Mouse (Mus musculus) midbrain, embryonic 15.5 days (tissue): ENCODE data around the gene Ess2. TPM values are rescaled to one million over a fixed set of nuclear protein-coding genes. Genes with fewer than 3 reads are reported as not detected.

Source experiments
- ATAC-seq: fragments of 200-750 bp; cut with Nextera tagmentation; replicated peaks from 2 replicates; pipeline ENCODE4 v1.8.0; 2017; ENCODE audit warnings: moderate TSS enrichment
- H3K27ac ChIP-seq: fragments of 300-500 bp; sonication (generic); 2 replicates; pipeline ENCODE4 v1.5.1; 2015; ENCODE audit warnings: mild to moderate bottlenecking, inconsistent platforms
- H3K27me3 ChIP-seq: fragments of 300-500 bp; sonication (generic); replicated peaks from 2 replicates; pipeline ENCODE4 v1.6.1; 2015; ENCODE audit warnings: inconsistent platforms
- H3K36me3 ChIP-seq: fragments of 300-500 bp; sonication (generic); replicated peaks from 2 replicates; pipeline ENCODE4 v1.6.1; 2015; ENCODE audit warnings: inconsistent platforms
- H3K4me1 ChIP-seq: fragments of 300-500 bp; sonication (generic); 2 replicates; pipeline ENCODE4 v1.6.1; 2015; ENCODE audit warnings: inconsistent platforms
- H3K4me2 ChIP-seq: fragments of 300-500 bp; sonication (generic); 2 replicates; pipeline ENCODE4 v1.6.1; 2015; ENCODE audit warnings: inconsistent platforms, mild to moderate bottlenecking, moderate library complexity
- H3K4me3 ChIP-seq: fragments of 300-500 bp; sonication (generic); 2 replicates; pipeline ENCODE4 v1.5.1; 2015; ENCODE audit warnings: mild to moderate bottlenecking, inconsistent platforms
- H3K9ac ChIP-seq: fragments of 300-500 bp; sonication (generic); 2 replicates; pipeline ENCODE4 v1.6.1; 2015; ENCODE audit warnings: mild to moderate bottlenecking, inconsistent platforms
- H3K9me3 ChIP-seq: fragments of 300-500 bp; sonication (generic); 2 replicates; pipeline ENCODE4 v1.6.1; 2016; ENCODE audit warnings: inconsistent platforms
- WGBS: fragments of 180-500 bp; shearing (Covaris S2); methylation state at CpG from one replicate; pipeline ENCODE4 v1.1.7; 2015; ENCODE audit warnings: mixed read lengths; 5-methylcytosine and 5-hydroxymethylcytosine counted together
- polyA plus RNA-seq: library from polyadenylated mRNA; unstranded; fragments of >200 nt; fragmentation: Nextera tagmentation; extraction: Ambion mirVana; gene quantifications from 2 replicates; pipeline ENCODE4 v1.2.1, GENCODE M21; 2015

The Ess2 gene
- polyA plus RNA-seq, 1 experiment from 2014 or later: 57.1 TPM

- H3K27ac ChIP-seq: no peak within 1 kb of the TSS
- WGBS: under 1% methylated on average over 106 of the region's 106 CpGs
- H3K9me3 ChIP-seq: no peaks in the 10 kb centered on the region
- peak within 1 kb of the TSS; percentile 33 for H3K4me3 ChIP-seq
- peaks cover 67% of the 10 kb centered on the region for H3K27me3 ChIP-seq
- H3K4me1 ChIP-seq: peaks cover 24% of the 10 kb centered on the region
- no peak for ATAC-seq
- H3K36me3 ChIP-seq: no peaks in the 10 kb centered on the region
- peak within 1 kb of the TSS; percentile 12; the same call in 1 of the 2 replicates for H3K9ac ChIP-seq
- peak within 1 kb of the TSS; percentile 53 for H3K4me2 ChIP-seq
Measured at GRCm38 (mm10) chr16:17914307-17915249, 3.4 kb upstream of the Ess2 start, which contains the start of gene Gsc2. Gene Gsc2 (minus strand): TSS chr16:17915059.

DNA sequence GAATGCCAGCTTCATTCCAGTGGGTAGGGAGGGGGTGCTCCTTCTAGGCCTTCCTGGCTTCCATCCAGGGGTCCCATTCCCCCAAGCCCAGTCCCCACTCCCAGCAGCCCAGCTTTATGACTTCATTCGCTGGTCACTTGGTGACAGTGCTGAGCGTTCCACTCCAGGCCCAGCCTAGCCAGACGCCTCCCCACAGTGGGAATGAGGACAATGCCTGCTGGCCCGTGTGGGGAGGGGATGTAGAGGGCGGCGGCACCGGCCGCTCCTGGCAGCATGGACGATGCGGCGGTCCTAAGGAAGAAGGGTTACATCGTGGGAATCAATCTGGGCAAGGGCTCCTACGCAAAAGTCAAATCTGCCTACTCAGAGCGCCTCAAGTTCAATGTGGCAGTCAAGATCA lies 12.7 kb downstream of the Ess2 start, which contains the start of the genes Dgcr2 and Tssk2:
Gene Dgcr2, minus strand, starts transcription at position 101 of the 400 bp plus-strand sequence.
Gene Tssk2, plus strand, starts transcription at position 176 of the 400 bp plus-strand sequence.
- Histone ChIP-seq H3K36me3 (peaks cover 45% of the 10 kb centered on the region), H3K4me3 (no peak within 1 kb of the TSS)

DNA sequence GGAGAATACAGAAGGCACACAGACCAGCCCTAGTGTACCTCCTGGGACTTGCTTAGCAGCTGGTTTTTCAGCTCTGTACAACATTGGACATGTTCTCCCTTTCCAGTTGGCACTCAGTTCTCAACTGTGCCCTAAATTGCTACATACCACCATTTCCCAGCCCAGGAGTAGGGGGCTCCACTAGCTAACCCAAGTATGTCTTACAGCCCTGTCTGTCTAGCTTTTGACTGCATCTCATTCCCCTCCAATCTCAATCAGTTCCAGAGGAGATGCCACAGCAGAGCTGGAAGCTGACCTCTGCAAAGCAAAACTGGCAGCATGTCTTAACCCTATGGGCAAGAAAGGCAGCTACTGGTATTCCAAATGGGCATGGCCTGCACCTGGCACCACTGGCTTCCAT lies 15.1 kb downstream of the Ess2 start:
- Histone ChIP-seq H3K36me3 (peaks cover 23% of the 10 kb centered on the region), H3K9ac (no peak overlapping the region), H3K27ac (no peak overlapping the region), H3K27me3 (no peaks in the 10 kb centered on the region), H3K9me3 (no peaks in the 10 kb centered on the region), H3K4me2 (no peak overlapping the region), H3K4me1 (peaks cover 6% of the 10 kb centered on the region), H3K4me3 (no peak overlapping the region)
- no peak for ATAC-seq

More for the DNA sequence above, 12.7 kb downstream of the Ess2 start, which contains the start of the genes Dgcr2 and Tssk2:
- H3K9me3 ChIP-seq: no peaks in the 10 kb centered on the region
- WGBS: 94% methylated on average over 14 of the region's 14 CpGs
- no peaks in the 10 kb centered on the region for H3K4me1 ChIP-seq
- no peak for ATAC-seq
- H3K9ac ChIP-seq: no peak within 1 kb of the TSS
- H3K4me2 ChIP-seq: no peak within 1 kb of the TSS
- H3K27me3 ChIP-seq: no peaks in the 10 kb centered on the region
- no peak within 1 kb of the TSS for H3K27ac ChIP-seq

GRCm38 (mm10) chr16:17893923-17894322 lies 17.2 kb downstream of the Ess2 start, which contains the start of gene Tssk1:
Gene Tssk1 (plus strand): TSS chr16:17894223.
- Histone ChIP-seq H3K4me1 (peaks cover 20% of the 10 kb centered on the region), H3K4me2 (no peak within 1 kb of the TSS), H3K27me3 (no peaks in the 10 kb centered on the region), H3K36me3 (peaks cover 5% of the 10 kb centered on the region; the same call in 1 of the 2 replicates), H3K27ac (no peak within 1 kb of the TSS), H3K9me3 (no peaks in the 10 kb centered on the region), H3K9ac (no peak within 1 kb of the TSS), H3K4me3 (no peak within 1 kb of the TSS)
- WGBS: 79% methylated on average over 2 of the region's 2 CpGs
- no peak for ATAC-seq

GRCm38 (mm10) chr16:17892606-17893005 lies 18.5 kb downstream of the Ess2 start:
- ATAC-seq: no peak
- Histone ChIP-seq H3K9me3 (no peaks in the 10 kb centered on the region), H3K27me3 (no peaks in the 10 kb centered on the region), H3K4me2 (0 out of 2 replicates have a peak overlapping the region, but pooled peaks have one; percentile 53), H3K4me3 (no peak overlapping the region), H3K36me3 (no peaks in the 10 kb centered on the region), H3K9ac (no peak overlapping the region), H3K27ac (no peak overlapping the region), H3K4me1 (peaks cover 20% of the 10 kb centered on the region)
- 81% methylated on average over 3 of the region's 3 CpGs for WGBS

DNA sequence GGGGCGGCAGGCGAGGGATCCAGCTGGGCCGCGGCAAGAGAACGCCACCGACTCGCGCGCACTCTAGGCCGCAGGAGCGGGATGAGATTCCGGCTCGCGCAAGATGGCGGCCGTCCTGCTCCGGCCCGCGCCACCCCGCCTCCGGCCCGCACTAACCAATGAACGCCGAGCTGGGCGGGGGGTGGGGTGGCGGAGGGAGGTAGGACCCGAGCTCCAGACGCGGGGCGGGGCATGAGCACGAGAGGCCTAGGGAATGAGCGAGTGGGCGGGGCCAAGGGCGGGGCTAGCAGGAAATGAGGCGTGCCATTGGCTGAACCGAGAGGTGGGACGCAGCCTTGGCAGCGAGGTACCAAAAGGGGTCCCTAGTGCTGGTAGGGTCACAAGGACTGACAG lies 19.6 kb downstream of the Ess2 start, which contains the start of gene Gm20518:
Gene Gm20518, minus strand, starts transcription at position 105 of the 393 bp plus-strand sequence.
- no peaks in the 10 kb centered on the region for H3K36me3 ChIP-seq
- H3K27ac ChIP-seq: peak within 1 kb of the TSS; percentile 97
- WGBS: under 1% methylated on average over 37 of the region's 38 CpGs
- H3K4me2 ChIP-seq: peak within 1 kb of the TSS; percentile 80
- peak; percentile 97 for ATAC-seq
- H3K4me3 ChIP-seq: peak within 1 kb of the TSS; percentile 78
- H3K4me1 ChIP-seq: peaks cover 24% of the 10 kb centered on the region
- H3K9ac ChIP-seq: peak within 1 kb of the TSS; percentile 98
- no peaks in the 10 kb centered on the region for H3K9me3 ChIP-seq
- no peaks in the 10 kb centered on the region for H3K27me3 ChIP-seq

DNA sequence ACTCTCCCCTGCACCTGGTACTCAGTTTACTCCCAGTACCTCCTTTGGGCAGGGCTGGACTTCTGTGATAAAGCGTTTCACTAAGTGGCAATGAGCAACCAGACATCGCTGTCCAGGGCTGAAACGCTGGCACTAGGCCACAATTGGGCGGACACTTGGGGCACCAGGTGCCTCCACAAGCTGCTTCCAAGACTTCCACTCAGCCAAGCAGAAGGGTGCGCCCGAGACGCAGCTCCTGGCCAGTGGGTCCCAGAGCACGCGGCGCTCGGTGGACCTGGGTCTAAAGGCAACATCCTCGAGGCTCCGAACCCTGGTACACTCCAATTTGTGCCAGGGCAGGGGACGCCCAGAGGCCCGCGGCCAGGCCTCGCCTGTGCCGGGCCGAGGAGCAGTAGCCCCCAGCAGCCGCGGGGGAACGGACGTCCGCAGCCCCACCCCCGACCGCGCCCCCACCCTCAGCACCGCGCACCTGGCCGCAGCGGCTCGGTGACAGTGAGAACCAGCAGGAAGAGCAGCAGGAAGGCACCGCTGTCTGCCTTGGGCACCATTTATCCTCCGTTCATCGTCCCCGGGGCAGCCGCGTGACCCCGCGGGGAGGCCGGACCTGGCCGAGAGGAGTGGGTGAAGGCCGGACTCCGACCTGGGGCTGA lies 20.1 kb downstream of the Ess2 start:
- H3K4me2 ChIP-seq: peak overlapping the region; percentile 80
- ATAC-seq: peak; percentile 68
- WGBS: under 1% methylated on average over 44 of the region's 44 CpGs
- H3K9me3 ChIP-seq: no peaks in the 10 kb centered on the region
- peak overlapping the region; percentile 97 for H3K27ac ChIP-seq
- peaks cover 27% of the 10 kb centered on the region for H3K4me1 ChIP-seq
- H3K9ac ChIP-seq: peak overlapping the region; percentile 98
- no peaks in the 10 kb centered on the region for H3K27me3 ChIP-seq
- H3K36me3 ChIP-seq: no peaks in the 10 kb centered on the region
- H3K4me3 ChIP-seq: peak overlapping the region; percentile 78

GRCm38 (mm10) chr16:17890342-17890727 lies 20.8 kb downstream of the Ess2 start:
- 50% methylated on average over 2 of the region's 2 CpGs for WGBS

DNA sequence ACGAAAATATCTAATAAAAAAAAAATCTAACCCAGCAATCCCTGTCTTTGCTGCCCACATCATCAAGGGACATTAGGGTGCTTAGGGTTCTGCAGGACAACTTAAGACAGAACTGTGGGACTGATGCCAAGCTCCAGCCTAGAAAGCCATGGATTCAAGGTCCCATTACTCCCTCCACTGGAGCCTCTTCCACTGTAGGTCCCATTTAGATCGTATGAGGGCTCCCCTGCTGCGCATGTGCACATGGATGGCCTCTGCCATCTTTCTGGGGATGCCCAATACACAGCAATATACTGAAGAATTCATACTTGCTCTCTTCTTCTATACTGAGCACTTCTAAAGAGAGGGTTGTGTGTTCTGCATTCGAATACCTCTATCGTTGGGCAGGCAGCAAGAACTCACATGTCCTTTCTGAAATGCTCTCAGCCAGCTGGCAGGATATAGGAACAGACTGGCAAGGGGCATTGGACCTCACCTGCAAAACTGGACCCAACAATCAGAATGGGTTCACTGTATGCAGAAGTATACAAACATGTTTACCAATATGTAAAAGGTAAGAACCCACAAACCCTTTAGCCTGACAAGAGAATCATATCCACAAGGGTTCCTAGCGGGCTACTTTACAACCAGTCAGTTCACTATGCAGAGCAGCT lies 21.3 kb downstream of the Ess2 start:
- Histone ChIP-seq H3K4me2 (peak overlapping the region; percentile 80), H3K27ac (no peak overlapping the region), H3K4me1 (peaks cover 30% of the 10 kb centered on the region), H3K4me3 (peak overlapping the region; percentile 78), H3K9ac (peak overlapping the region; percentile 98), H3K36me3 (no peaks in the 10 kb centered on the region), H3K27me3 (no peaks in the 10 kb centered on the region), H3K9me3 (no peaks in the 10 kb centered on the region)
- no peak for ATAC-seq
- 85% methylated on average over 6 of the region's 6 CpGs for WGBS

More at GRCm38 (mm10) chr16:17890342-17890727, 20.8 kb downstream of the Ess2 start:
- Histone ChIP-seq H3K4me2 (peak overlapping the region; percentile 80), H3K27ac (peak overlapping the region; percentile 97; the same call in 1 of the 2 replicates), H3K4me1 (peaks cover 30% of the 10 kb centered on the region), H3K36me3 (no peaks in the 10 kb centered on the region), H3K4me3 (peak overlapping the region; percentile 78), H3K9me3 (no peaks in the 10 kb centered on the region), H3K27me3 (no peaks in the 10 kb centered on the region), H3K9ac (peak overlapping the region; percentile 98)
- no peak for ATAC-seq

GRCm38 (mm10) chr16:17884116-17884515 lies 27.0 kb downstream of the Ess2 start:
- H3K36me3 ChIP-seq: no peaks in the 10 kb centered on the region
- peaks cover 13% of the 10 kb centered on the region for H3K4me1 ChIP-seq
- no peak overlapping the region for H3K9ac ChIP-seq
- H3K27me3 ChIP-seq: no peaks in the 10 kb centered on the region
- no peak for ATAC-seq
- WGBS: 92% methylated on average over 6 of the region's 6 CpGs
- no peak overlapping the region for H3K4me3 ChIP-seq
- no peak overlapping the region for H3K27ac ChIP-seq
- no peak overlapping the region for H3K4me2 ChIP-seq
- H3K9me3 ChIP-seq: no peaks in the 10 kb centered on the region

- Histone ChIP-seq H3K9me3 (no peaks in the 10 kb centered on the region), H3K4me3 (no peak overlapping the region), H3K4me2 (no peak overlapping the region), H3K36me3 (no peaks in the 10 kb centered on the region), H3K27me3 (no peaks in the 10 kb centered on the region), H3K9ac (no peak overlapping the region), H3K27ac (no peak overlapping the region), H3K4me1 (peaks cover 13% of the 10 kb centered on the region)
- no peak for ATAC-seq
Measured at GRCm38 (mm10) chr16:17882196-17882595, 29.0 kb downstream of the Ess2 start.
